Mouse (Mus musculus) hindbrain, embryonic 13.5 days (tissue): ENCODE measurements at regions not wholly inside any gene's neighbourhood (a gene's known extent, or its start where the extent isn't known, plus 50 kb on each side); places are given as distances from the start of the nearest gene placed in this dataset.
A peak's percentile ranks its signal among the peaks of the same experiment; 100 is the strongest.

Experiments used
- ATAC-seq: fragments of 200-750 bp; cut with Nextera tagmentation; 2 replicates; pipeline ENCODE4 v1.8.0; 2017; ENCODE audit warnings: moderate TSS enrichment; ENCODE audit not compliant: low FRiP score
- H3K27ac ChIP-seq: fragments of 300-500 bp; sonication (generic); 2 replicates; pipeline ENCODE4 v1.5.1; 2015; ENCODE audit warnings: inconsistent platforms, mild to moderate bottlenecking, moderate library complexity
- H3K27me3 ChIP-seq: fragments of 300-500 bp; sonication (generic); 2 replicates; pipeline ENCODE4 v1.6.1; 2015; ENCODE audit warnings: mild to moderate bottlenecking, inconsistent platforms
- H3K36me3 ChIP-seq: fragments of 300-500 bp; sonication (generic); 2 replicates; pipeline ENCODE4 v1.6.1; 2015; ENCODE audit warnings: mild to moderate bottlenecking, inconsistent platforms
- H3K4me1 ChIP-seq: fragments of 300-500 bp; sonication (generic); replicated peaks from 2 replicates; pipeline ENCODE4 v1.6.1; 2015; ENCODE audit warnings: inconsistent platforms
- H3K4me2 ChIP-seq: fragments of 300-500 bp; sonication (generic); 2 replicates; pipeline ENCODE4 v1.6.1; 2015; ENCODE audit warnings: inconsistent platforms, mild to moderate bottlenecking, moderate library complexity
- H3K4me3 ChIP-seq: fragments of 300-500 bp; sonication (generic); 2 replicates; pipeline ENCODE4 v1.5.1; 2015; ENCODE audit warnings: mild to moderate bottlenecking, inconsistent platforms
- H3K9ac ChIP-seq: fragments of 300-500 bp; sonication (generic); 2 replicates; pipeline ENCODE4 v1.6.1; 2015; ENCODE audit warnings: mild to moderate bottlenecking, inconsistent platforms
- H3K9me3 ChIP-seq: fragments of 300-500 bp; sonication (generic); 2 replicates; pipeline ENCODE4 v1.6.1; 2016; ENCODE audit warnings: inconsistent platforms
- WGBS: fragments of 180-500 bp; shearing (Covaris S2); methylation state at CpG from one replicate; pipeline ENCODE4 v1.1.7; 2015; 5-methylcytosine and 5-hydroxymethylcytosine counted together

DNA sequence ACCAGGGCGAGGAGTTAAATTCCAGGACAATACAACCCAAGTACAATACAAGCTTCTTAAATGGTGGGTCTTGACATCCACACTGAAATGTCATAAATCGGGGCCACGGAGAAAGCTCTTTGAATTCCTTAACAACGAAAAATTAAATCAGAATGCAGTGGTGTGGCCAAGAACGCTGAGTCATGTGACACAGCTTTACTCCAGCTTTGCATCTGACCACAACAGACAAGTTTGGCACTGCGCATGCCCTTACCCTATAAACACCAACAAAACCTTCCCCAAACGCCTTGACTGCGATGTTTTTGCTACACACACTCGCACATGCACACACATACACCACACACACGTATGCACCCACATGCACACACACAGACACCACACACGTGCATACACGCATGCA is 584.8 kb upstream of the Gm10131 start:
- Histone ChIP-seq H3K4me1 (no peaks in the 10 kb centered on the region), H3K4me2 (no peak overlapping the region), H3K4me3 (no peak overlapping the region), H3K9ac (no peak overlapping the region), H3K27me3 (peaks cover 5% of the 10 kb centered on the region; the same call in 1 of the 2 replicates), H3K27ac (no peak overlapping the region), H3K36me3 (no peaks in the 10 kb centered on the region), H3K9me3 (no peaks in the 10 kb centered on the region)
- 93% methylated on average over 12 of the region's 12 CpGs for WGBS
- no peak for ATAC-seq

DNA sequence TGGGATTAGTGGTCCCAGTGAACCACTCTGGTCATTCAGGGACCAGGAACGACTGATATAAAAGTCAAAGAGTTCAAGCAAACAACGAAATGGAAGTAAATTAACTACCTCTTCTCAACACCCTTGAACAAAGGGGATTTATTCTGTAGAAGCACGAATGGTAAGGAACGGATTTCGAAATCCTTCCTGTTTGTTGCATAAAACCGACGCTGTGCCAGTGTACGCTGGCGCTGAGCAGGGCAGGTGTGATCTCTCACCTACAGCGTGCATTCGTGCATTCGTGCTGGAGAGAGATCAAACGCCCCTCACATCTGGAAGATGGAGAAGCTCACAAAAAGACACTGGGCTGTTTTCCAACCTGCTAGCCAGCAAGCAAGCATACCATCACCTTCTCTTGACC is 581.1 kb upstream of the Gm10131 start:
- H3K27ac ChIP-seq, result no peak overlapping the region
- no peak for ATAC-seq
- no peak overlapping the region for H3K9ac ChIP-seq
- H3K4me3 ChIP-seq, result no peak overlapping the region
- 0 out of 2 replicates have a peak, but pooled peaks cover 8% of the 10 kb centered on the region for H3K27me3 ChIP-seq
- WGBS, result 69% methylated on average over 13 of the region's 13 CpGs
- H3K4me1 ChIP-seq, result peaks cover 19% of the 10 kb centered on the region
- H3K36me3 ChIP-seq, result no peaks in the 10 kb centered on the region
- no peaks in the 10 kb centered on the region for H3K9me3 ChIP-seq
- H3K4me2 ChIP-seq, result no peak overlapping the region

DNA sequence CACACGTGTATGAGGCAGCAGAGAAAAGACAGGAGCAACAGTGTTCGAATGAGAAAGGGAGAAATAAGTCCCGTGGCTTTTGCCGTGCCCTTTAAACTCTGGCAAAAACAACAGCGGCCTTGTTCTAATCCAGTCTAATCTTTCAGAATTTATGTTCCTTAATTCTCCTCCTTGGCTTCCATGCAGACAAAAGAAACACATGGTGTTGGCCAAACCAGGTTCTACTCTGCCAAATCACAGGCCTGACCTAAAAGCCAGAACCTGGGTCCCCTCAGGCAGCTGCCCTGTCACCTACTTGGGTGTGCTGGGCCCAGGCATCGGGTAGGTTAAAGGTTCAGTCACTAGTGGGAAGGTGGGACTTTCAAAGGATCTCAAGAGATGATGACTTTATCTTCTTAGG is 580.2 kb upstream of the Gm10131 start:
- H3K4me3 ChIP-seq, result no peak overlapping the region
- H3K27ac ChIP-seq, result no peak overlapping the region
- ATAC-seq, result no peak
- H3K9ac ChIP-seq, result no peak overlapping the region
- H3K27me3 ChIP-seq, result 0 out of 2 replicates have a peak, but pooled peaks cover 8% of the 10 kb centered on the region
- peaks cover 19% of the 10 kb centered on the region for H3K4me1 ChIP-seq
- 84% methylated on average over 6 of the region's 6 CpGs for WGBS
- no peak overlapping the region for H3K4me2 ChIP-seq
- H3K36me3 ChIP-seq, result no peaks in the 10 kb centered on the region
- H3K9me3 ChIP-seq, result no peaks in the 10 kb centered on the region

DNA sequence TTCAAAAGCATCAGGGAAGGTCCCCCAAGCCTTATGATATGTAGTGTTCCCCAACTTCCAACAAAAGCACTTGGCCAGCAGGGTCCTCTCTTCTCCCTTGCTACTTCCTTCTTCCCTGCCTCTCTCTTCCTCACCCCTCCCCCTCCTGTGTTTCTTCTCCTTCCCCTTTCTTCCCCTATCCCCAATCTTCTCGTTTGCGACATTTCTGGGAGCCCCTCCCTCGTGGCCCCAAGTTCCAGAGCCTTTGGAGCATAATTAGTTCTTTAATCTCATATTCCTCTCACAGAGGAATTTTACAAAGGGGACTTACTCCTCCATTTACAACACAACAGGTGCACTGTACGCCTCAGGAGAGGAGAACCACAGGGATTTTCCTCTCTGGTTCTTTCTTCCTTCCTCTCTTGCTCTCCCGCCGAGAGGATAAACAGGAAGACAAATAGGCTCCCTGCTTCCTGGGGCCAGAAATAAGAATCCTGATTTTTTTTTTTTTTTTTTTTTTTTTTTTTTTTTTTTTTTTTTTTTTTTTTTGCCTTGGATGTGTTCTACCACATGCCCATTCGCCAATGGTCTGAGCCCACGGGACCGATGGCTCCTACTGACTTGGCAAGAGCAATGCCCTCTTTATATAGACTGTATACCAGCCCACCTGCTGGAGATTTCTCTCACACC is 578.4 kb upstream of the Gm10131 start:
- Histone ChIP-seq H3K4me3 (0 out of 2 replicates have a peak overlapping the region, but pooled peaks have one; percentile 8), H3K9ac (no peak overlapping the region), H3K4me2 (peak overlapping the region; percentile 43), H3K9me3 (no peaks in the 10 kb centered on the region), H3K27me3 (0 out of 2 replicates have a peak, but pooled peaks cover 12% of the 10 kb centered on the region), H3K36me3 (no peaks in the 10 kb centered on the region), H3K4me1 (peaks cover 22% of the 10 kb centered on the region), H3K27ac (no peak overlapping the region)
- WGBS, result 18% methylated on average over 9 of the region's 9 CpGs
- no peak for ATAC-seq

DNA sequence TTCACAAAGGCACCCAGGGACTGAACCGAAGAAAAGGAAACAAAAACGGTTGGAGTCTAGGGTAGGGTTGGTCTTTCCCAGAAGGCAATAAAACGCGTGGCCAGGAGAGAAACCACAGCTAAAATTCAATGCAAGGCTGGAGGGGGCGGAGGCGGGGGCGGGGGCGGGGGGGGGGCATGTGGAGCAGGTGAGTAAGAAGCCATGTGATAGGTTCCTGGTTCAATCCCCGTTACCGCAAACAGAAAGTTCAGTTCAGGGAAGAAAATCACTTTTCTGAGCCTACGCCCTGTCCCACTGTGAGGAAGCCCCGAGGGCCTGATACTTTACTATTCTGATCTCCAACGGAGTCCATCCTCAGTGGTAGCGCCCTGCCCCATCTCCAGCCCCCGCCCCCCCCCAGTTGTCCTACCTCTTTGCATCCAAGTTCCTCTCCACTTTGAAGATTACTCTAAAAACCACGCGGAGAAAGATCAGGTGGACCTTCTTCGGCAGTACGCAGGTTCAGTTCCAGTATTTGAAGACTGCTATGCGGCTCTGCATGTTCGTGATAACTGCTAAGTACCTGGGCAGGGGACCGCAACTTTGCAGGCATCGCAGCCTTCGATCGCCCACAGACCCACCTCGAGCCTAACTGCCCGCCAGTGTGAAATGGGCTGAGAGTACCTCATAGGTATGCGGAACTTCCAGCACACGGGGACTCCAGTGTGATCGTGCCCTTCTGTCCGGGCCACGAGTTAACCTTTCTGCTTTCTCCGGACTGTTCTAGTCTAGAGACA is 577.7 kb upstream of the Gm10131 start:
- no peak overlapping the region for H3K9ac ChIP-seq

DNA sequence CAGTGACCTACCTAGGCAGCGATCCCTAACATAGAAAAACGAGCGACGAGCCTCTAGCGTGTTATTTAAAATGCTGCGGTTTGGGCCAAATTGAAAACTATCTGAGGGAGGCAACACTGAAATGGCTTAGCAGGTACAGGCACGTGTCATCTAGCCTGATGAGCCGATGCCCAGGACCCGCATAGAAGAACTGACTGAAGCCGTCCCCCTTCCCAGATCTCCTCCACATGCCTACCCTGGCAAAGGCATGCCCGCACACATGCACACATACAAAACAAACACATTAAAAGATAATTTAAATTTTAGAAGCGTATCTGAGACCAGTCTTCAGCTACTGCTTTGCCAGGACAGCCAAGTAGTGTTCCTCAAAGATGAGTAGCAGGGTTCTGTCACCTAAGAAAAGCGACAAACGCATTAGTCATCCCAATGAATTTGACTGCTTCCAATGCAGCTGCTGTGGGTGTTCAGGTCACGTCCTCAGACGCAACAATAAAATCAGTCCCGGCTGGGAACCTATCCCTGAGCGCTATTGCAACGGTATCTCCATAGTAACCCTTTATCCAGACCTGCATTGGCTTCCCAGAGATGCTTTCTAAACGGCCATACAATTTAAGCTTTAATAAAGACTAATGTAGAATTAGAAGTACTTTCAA is 577.0 kb upstream of the Gm10131 start:
- Histone ChIP-seq H3K9me3 (no peaks in the 10 kb centered on the region), H3K4me3 (no peak overlapping the region), H3K4me1 (peaks cover 27% of the 10 kb centered on the region), H3K27me3 (0 out of 2 replicates have a peak, but pooled peaks cover 12% of the 10 kb centered on the region), H3K36me3 (no peaks in the 10 kb centered on the region), H3K27ac (no peak overlapping the region), H3K9ac (no peak overlapping the region), H3K4me2 (peak overlapping the region; percentile 43)
- WGBS, result 48% methylated on average over 20 of the region's 20 CpGs
- peak; percentile 62 for ATAC-seq

More for the DNA sequence above, 577.7 kb upstream of the Gm10131 start:
- Histone ChIP-seq H3K27ac (no peak overlapping the region), H3K4me3 (peak overlapping the region; percentile 8; the same call in 1 of the 2 replicates), H3K27me3 (0 out of 2 replicates have a peak, but pooled peaks cover 12% of the 10 kb centered on the region), H3K36me3 (no peaks in the 10 kb centered on the region), H3K4me1 (peaks cover 25% of the 10 kb centered on the region), H3K4me2 (peak overlapping the region; percentile 43), H3K9me3 (no peaks in the 10 kb centered on the region)
- 16% methylated on average over 31 of the region's 33 CpGs for WGBS
- peak; percentile 30; the same call in 1 of the 2 replicates for ATAC-seq

DNA sequence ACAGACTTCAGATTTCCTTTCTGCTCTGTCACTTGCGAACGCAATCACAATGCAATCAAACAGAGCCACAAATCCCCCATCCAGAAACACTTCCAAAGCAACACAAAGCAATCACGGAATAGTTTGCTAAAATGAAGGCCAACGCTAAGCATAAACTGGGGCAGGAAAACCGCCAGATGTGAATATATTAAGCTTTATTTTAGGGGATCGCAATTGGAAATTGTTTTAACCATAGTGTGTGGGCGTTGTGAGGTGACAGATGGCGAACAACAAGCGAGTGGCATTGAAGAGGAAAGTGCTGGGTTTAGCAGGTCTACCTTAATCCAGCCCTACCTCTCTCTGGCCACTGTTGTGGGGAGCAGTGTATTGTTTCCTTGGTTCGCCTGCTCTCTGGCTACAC is 574.8 kb upstream of the Gm10131 start:
- Histone ChIP-seq H3K36me3 (no peaks in the 10 kb centered on the region), H3K9ac (no peak overlapping the region), H3K4me2 (no peak overlapping the region), H3K27me3 (peaks cover 23% of the 10 kb centered on the region; the same call in 1 of the 2 replicates), H3K4me1 (peaks cover 27% of the 10 kb centered on the region), H3K9me3 (no peaks in the 10 kb centered on the region), H3K27ac (no peak overlapping the region), H3K4me3 (no peak overlapping the region)
- ATAC-seq, result no peak
- WGBS, result 84% methylated on average over 10 of the region's 10 CpGs

DNA sequence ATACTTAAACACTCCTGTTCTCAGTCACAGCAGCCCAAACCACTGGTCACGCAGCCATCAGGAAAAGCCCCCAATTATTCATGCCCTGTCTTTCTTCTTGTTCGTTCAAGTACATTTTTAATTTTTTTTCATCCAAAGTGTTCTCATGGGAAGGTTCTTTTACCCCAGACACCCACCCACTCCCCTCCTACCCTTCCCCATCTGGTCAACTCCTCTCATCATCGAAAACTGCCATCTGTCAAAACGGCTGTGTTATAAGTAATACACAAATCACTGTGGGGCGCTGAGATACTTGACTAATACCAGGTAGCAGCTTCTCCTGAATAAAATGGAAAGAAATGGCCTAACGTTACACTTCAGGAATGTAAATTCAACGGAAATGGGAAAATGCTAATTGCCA is 573.1 kb upstream of the Gm10131 start:
- Histone ChIP-seq H3K9ac (no peak overlapping the region), H3K4me3 (no peak overlapping the region), H3K9me3 (no peaks in the 10 kb centered on the region), H3K36me3 (no peaks in the 10 kb centered on the region), H3K27me3 (peaks cover 19% of the 10 kb centered on the region; the same call in 1 of the 2 replicates), H3K4me1 (peaks cover 37% of the 10 kb centered on the region), H3K4me2 (no peak overlapping the region), H3K27ac (no peak overlapping the region)
- ATAC-seq, result no peak
- 45% methylated on average over 7 of the region's 7 CpGs for WGBS

DNA sequence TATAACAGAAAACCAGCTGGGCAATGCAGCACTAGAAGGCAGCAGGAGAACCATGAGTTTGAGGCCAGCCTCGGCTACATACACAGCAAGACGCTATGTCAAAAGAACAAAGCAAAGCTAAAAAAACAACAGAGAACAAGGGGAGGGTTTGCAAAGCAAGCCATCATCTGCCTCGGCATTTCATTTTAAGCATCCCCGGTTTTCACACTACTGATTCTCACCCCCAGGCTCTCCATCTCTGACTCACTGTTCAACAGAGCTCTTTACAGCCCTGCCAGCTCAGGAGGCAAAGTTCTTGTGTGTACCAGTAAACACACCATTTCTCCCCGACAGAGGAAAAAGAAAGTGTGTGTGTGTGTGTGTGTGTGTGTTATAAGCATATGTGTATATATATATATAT is 571.6 kb upstream of the Gm10131 start:
- H3K27ac ChIP-seq, result no peak overlapping the region
- H3K9ac ChIP-seq, result no peak overlapping the region
- peaks cover 24% of the 10 kb centered on the region for H3K4me1 ChIP-seq
- H3K4me3 ChIP-seq, result no peak overlapping the region
- H3K9me3 ChIP-seq, result no peaks in the 10 kb centered on the region
- ATAC-seq, result no peak
- H3K27me3 ChIP-seq, result peaks cover 15% of the 10 kb centered on the region; the same call in 1 of the 2 replicates
- H3K4me2 ChIP-seq, result no peak overlapping the region
- no peaks in the 10 kb centered on the region for H3K36me3 ChIP-seq
- 78% methylated on average over 5 of the region's 5 CpGs for WGBS

DNA sequence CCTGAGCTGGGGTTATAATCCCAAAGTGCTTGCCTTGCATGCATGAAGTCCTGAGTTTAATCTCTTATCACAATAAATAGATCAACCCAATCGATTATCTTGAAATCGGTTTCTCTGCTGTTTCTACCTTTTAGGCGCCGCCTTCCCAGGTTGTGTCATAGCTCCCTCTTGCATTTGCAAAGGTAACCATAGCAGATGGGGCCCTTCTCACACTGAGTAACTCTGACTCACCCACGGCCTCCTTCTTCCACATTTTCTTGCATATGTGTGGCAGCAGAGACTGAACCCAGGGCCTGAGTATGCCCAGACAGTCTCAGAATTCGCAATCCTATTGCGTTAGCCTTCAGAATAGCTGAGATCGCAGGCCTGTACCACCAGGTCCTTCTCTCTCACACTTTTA is 570.7 kb upstream of the Gm10131 start:
- H3K4me1 ChIP-seq, result peaks cover 24% of the 10 kb centered on the region
- no peak for ATAC-seq
- H3K9me3 ChIP-seq, result no peaks in the 10 kb centered on the region
- H3K4me3 ChIP-seq, result no peak overlapping the region
- H3K36me3 ChIP-seq, result no peaks in the 10 kb centered on the region
- no peak overlapping the region for H3K9ac ChIP-seq
- WGBS, result 95% methylated on average over 8 of the region's 8 CpGs
- H3K27me3 ChIP-seq, result peaks cover 15% of the 10 kb centered on the region; the same call in 1 of the 2 replicates
- H3K27ac ChIP-seq, result no peak overlapping the region
- H3K4me2 ChIP-seq, result no peak overlapping the region

DNA sequence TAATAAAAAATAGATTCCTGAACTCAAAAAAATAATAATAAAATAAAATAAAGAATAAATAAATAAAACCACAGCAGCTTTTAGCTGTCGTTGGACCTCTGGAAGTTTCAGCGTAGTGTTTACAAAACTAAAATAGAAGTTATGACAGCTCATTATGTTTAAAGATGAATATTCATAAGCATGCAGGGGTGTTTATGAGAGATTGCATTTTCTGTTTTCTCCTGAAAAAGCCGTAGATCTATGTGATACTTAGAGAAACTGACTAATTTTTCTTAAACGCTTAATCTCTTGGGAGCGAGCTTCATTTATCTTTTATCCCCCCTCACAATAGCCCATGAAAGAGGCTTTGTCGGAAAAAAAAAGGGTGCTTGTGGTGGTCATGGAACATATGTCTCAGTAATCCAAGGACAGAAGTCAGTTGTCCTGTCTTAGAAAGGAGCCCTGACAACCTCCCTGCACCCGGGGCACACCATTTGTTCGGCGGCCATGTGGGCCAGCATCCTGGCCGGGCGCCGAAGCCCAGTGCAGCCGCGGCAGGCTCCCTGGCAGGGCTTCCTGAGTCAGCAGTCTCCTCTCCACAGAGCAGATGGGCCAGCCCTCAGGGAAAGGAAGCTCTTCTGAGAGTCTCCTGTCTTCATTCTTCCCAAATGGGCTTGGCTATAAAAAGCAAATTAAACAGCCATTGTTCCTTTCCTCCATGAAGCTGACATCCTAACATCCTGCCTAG is 568.2 kb upstream of the Gm10131 start:
- WGBS, result 7% methylated on average over 14 of the region's 14 CpGs
- Histone ChIP-seq H3K4me1 (peaks cover 21% of the 10 kb centered on the region), H3K4me2 (peak overlapping the region; percentile 40), H3K27me3 (peaks cover 14% of the 10 kb centered on the region; the same call in 1 of the 2 replicates), H3K4me3 (peak overlapping the region; percentile 9; the same call in 1 of the 2 replicates), H3K9me3 (no peaks in the 10 kb centered on the region), H3K36me3 (no peaks in the 10 kb centered on the region), H3K9ac (0 out of 2 replicates have a peak overlapping the region, but pooled peaks have one; percentile 35), H3K27ac (peak overlapping the region; percentile 78)
- ATAC-seq, result peak; percentile 93
